Mouse (Mus musculus): ENCODE data around the gene Kif19a. TPM values are rescaled to one million over a fixed set of nuclear protein-coding genes. Genes with fewer than 3 reads are reported as not detected.

The Kif19a gene
- polyA plus RNA-seq, 1 experiment: 5.5 TPM

- Histone ChIP-seq H3K4me3 (ENCODE audit: insufficient read depth, low read length) (no peak overlapping the region), H3K4me1 (ENCODE audit: control insufficient read depth, insufficient read depth, low read length) (no peaks in the 10 kb centered on the region), H3K27ac (ENCODE audit: insufficient read depth, low read length) (no peak overlapping the region)
- no peak for TF ChIP-seq CTCF (IDR thresholded peaks at IDR 0.05; ENCODE audit: extremely low read depth, insufficient read depth, low read length)
- TF ChIP-seq POLR2A (IDR thresholded peaks at IDR 0.05; ENCODE audit: extremely low read depth, insufficient read depth, low read length): no peak
Measured at GRCm38 (mm10) chr11:114829499-114830432, 64.6 kb downstream of the Kif19a start.

GRCm38 (mm10) chr11:114830433-114830773 lies 65.2 kb downstream of the Kif19a start:
- TF ChIP-seq POLR2A (IDR thresholded peaks at IDR 0.05; ENCODE audit: extremely low read depth, insufficient read depth, low read length) (no peak), CTCF (IDR thresholded peaks at IDR 0.05; ENCODE audit: extremely low read depth, insufficient read depth, low read length) (no peak)
- H3K4me3 ChIP-seq (ENCODE audit: insufficient read depth, low read length): no peak overlapping the region
- H3K27ac ChIP-seq (ENCODE audit: insufficient read depth, low read length): no peak overlapping the region
- no peaks in the 10 kb centered on the region for H3K4me1 ChIP-seq (ENCODE audit: control insufficient read depth, insufficient read depth, low read length)

- TF ChIP-seq CTCF (IDR thresholded peaks at IDR 0.05; ENCODE audit: extremely low read depth, insufficient read depth, low read length) (no peak), POLR2A (IDR thresholded peaks at IDR 0.05; ENCODE audit: extremely low read depth, insufficient read depth, low read length) (no peak)
- no peaks in the 10 kb centered on the region for H3K4me1 ChIP-seq (ENCODE audit: control insufficient read depth, insufficient read depth, low read length)
- H3K4me3 ChIP-seq (ENCODE audit: insufficient read depth, low read length): no peak overlapping the region
- H3K27ac ChIP-seq (ENCODE audit: insufficient read depth, low read length): no peak overlapping the region
Measured at GRCm38 (mm10) chr11:114833166-114833565, 68.0 kb downstream of the Kif19a start.

Other genes starting within 250 kb of the Kif19a start
- gene Rpl38, start 96.9 kb upstream of the Kif19a start, polyA plus RNA-seq (2012; rRNA removed): 1,795 and 1,828 TPM in 2 replicates
- gene Ttyh2, start 90.0 kb upstream of the Kif19a start, polyA plus RNA-seq (2012; rRNA removed): 29.1 and 33.1 TPM in 2 replicates
- gene Dnaic2, start 38.0 kb upstream of the Kif19a start, polyA plus RNA-seq (2012; rRNA removed): 2.0 and 2.9 TPM in 2 replicates
- 50.7 and 56.1 TPM in 2 replicates for gene Btbd17, start 30.6 kb downstream of the Kif19a start, polyA plus RNA-seq (2012; rRNA removed)
- not detected in 2 replicates for gene Gpr142, start 33.5 kb downstream of the Kif19a start, polyA plus RNA-seq (2012; rRNA removed)
- 4.2 and 4.3 TPM in 2 replicates for gene Gprc5c, start 85.8 kb downstream of the Kif19a start, polyA plus RNA-seq (2012; rRNA removed)
- gene Cd300a, start 124.7 kb downstream of the Kif19a start, polyA plus RNA-seq (2012; rRNA removed): 0.81 and 0.88 TPM in 2 replicates
- 0.08 and 0.13 TPM in 2 replicates for gene Cd300lb, start 169.0 kb downstream of the Kif19a start, polyA plus RNA-seq (2012; rRNA removed)
- not detected in 2 replicates for gene Cd300c, start 203.8 kb downstream of the Kif19a start, polyA plus RNA-seq (2012; rRNA removed)
- 0.10 and 0.11 TPM in 2 replicates for gene Cd300ld, start 224.5 kb downstream of the Kif19a start, polyA plus RNA-seq (2012; rRNA removed)
- gene Cd300c2, start 236.5 kb downstream of the Kif19a start, polyA plus RNA-seq (2012; rRNA removed): 7.5 and 7.6 TPM in 2 replicates